Mouse (Mus musculus): ENCODE results near the gene Fbrs. TPM values are rescaled to one million over a fixed set of nuclear protein-coding genes. Genes with fewer than 3 reads are reported as not detected.
"Not testable (repeated sequence)": the region's sequence is repeated elsewhere in the genome, so short reads cannot be mapped to it uniquely, and the experiment has no call there.

Gene Fbrs
- total RNA-seq, 2 experiments from 2014 or later: 60.3 to 72.5 TPM

GRCm38 (mm10) chr7:127479318-127480225 is 573 bp downstream of the Fbrs start:
- peak in 1 of 2 experiments; percentile 12 for DNase-seq (ENCODE audit: low spot score in 2 of 2)
- Histone ChIP-seq H3K27ac (peak overlapping the region; percentile 99), H3K4me3 (peak overlapping the region; percentile 57)
- TF ChIP-seq CTCF (conservative IDR thresholded peaks at IDR 0.05): no peak

DNA sequence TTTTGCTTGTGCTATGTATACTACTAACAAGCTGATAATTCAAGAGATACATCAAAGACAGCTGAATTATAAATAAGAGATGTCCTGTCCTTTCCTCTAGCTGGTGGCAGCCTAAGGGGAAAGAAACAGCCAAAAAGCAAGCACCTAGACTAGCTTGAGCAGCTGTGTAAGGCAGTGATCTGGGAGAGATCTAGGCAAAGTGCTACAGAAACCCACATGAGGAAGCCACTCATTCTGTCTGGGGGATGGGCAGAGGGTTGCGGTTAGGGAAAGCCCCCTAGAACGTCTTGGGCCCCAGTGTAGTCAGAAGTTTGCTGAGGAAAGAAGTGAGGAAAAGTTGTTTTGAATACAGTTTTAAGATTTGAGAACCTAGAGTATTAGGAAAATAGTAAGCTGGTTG is 1.3 kb downstream of the Fbrs start:
- no peak for DNase-seq (ENCODE audit: low spot score in 2 of 2)
- H3K4me3 ChIP-seq: peak overlapping the region; percentile 57
- no peak for TF ChIP-seq CTCF (conservative IDR thresholded peaks at IDR 0.05)
- H3K27ac ChIP-seq: peak overlapping the region; percentile 99

GRCm38 (mm10) chr7:127485416-127485815 is 6.4 kb downstream of the Fbrs start:
- no peak for DNase-seq (ENCODE audit: low spot score in 2 of 2)
- no peak for TF ChIP-seq CTCF (conservative IDR thresholded peaks at IDR 0.05)
- Histone ChIP-seq H3K4me3 (no peak overlapping the region), H3K27ac (no peak overlapping the region)

- peak; percentile 50 for TF ChIP-seq CTCF (conservative IDR thresholded peaks at IDR 0.05)
- DNase-seq (ENCODE audit: low spot score in 2 of 2); H3K27ac ChIP-seq; H3K4me3 ChIP-seq: not testable (repeated sequence)
Observed at GRCm38 (mm10) chr7:127488364-127488763, 9.4 kb downstream of the Fbrs start.

DNA sequence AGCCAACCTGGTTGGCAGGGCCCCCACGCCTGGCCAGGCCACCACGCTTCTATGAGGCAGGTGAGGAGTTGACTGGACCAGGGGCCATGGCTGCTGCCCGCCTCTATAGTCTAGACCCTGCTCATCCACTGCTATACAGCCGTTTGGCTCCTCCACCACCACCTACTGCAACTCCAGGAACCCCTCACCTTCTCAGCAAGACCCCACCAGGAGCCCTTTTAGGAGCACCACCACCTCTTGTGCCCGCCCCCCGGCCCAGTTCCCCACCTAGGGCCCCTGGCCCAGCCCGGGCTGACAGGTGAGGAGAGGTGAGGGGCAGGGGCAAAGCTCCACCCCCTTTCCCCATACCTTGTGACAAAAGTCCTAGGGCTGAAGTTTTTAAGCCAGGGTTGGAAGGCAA is 11.0 kb downstream of the Fbrs start:
- H3K4me3 ChIP-seq: no peak overlapping the region
- DNase-seq (ENCODE audit: low spot score in 2 of 2): no peak
- H3K27ac ChIP-seq: no peak overlapping the region
- no peak for TF ChIP-seq CTCF (conservative IDR thresholded peaks at IDR 0.05)

- no peak overlapping the region for H3K27ac ChIP-seq
- DNase-seq (ENCODE audit: low spot score in 2 of 2): no peak
- no peak for TF ChIP-seq CTCF (conservative IDR thresholded peaks at IDR 0.05)
- no peak overlapping the region for H3K4me3 ChIP-seq
Observed at GRCm38 (mm10) chr7:127491846-127492245, 12.8 kb downstream of the Fbrs start.

DNA sequence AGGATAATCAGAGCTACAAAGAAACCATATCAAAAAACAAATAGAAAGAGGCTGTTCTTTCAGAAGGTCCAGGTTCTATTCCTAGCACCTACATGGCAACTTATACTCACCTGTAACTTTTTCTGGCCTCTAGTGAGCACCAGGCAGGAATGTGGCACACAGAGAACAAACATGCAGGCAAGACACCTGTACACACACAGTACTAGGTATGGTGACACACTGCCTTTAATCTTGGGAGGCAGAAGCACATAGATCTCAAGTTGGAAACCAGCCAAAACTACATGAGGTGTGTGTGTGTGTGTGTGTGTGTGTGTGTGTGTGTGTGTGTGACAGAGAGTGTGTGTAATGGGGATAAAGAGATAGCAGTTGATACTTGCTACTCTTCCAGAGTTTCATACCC is 15.6 kb downstream of the Fbrs start:
- no peak for TF ChIP-seq CTCF (conservative IDR thresholded peaks at IDR 0.05)
- no peak overlapping the region for H3K4me3 ChIP-seq
- no peak overlapping the region for H3K27ac ChIP-seq
- no peak for DNase-seq (ENCODE audit: low spot score in 2 of 2)

- TF ChIP-seq CTCF (conservative IDR thresholded peaks at IDR 0.05): no peak
- no peak for DNase-seq (ENCODE audit: low spot score in 2 of 2)
- H3K27ac ChIP-seq: no peak overlapping the region
- H3K4me3 ChIP-seq: no peak overlapping the region
Observed at GRCm38 (mm10) chr7:127497382-127497781, 18.4 kb downstream of the Fbrs start.

- Histone ChIP-seq H3K4me3 (no peak overlapping the region), H3K27ac (no peak overlapping the region)
- no peak for DNase-seq (ENCODE audit: low spot score in 2 of 2)
- TF ChIP-seq CTCF (conservative IDR thresholded peaks at IDR 0.05): peak; percentile 83
Observed at GRCm38 (mm10) chr7:127498407-127498806, 19.4 kb downstream of the Fbrs start.

GRCm38 (mm10) chr7:127508291-127508690 is 29.3 kb downstream of the Fbrs start:
- DNase-seq (ENCODE audit: low spot score in 2 of 2): no peak
- Histone ChIP-seq H3K27ac (no peak overlapping the region), H3K4me3 (no peak overlapping the region)
- TF ChIP-seq CTCF (conservative IDR thresholded peaks at IDR 0.05): no peak

DNA sequence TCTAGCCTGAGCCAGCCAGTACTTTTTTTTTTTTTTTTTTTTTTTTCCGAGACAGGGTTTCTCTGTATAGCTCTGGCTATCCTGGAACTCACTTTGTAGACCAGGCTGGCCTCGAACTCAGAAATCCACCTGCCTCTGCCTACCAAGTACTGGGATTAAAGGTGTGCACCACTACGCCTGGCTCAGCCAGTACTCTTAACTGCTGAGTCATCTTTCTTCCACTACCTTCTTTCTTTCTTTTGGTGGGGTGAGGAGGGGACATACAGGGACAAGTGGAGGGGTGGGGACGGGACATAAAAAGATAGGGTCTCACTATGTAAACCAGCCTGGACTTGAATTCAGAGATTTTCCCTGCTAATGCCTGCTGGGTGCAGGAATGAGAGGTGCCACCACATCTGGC is 30.8 kb downstream of the Fbrs start:
- DNase-seq (ENCODE audit: low spot score in 2 of 2); H3K4me3 ChIP-seq; H3K27ac ChIP-seq: not testable (repeated sequence)

GRCm38 (mm10) chr7:127511241-127511640 is 32.2 kb downstream of the Fbrs start:
- DNase-seq (ENCODE audit: low spot score in 2 of 2): no peak
- TF ChIP-seq CTCF (conservative IDR thresholded peaks at IDR 0.05): peak; percentile 63
- Histone ChIP-seq H3K27ac (peak overlapping the region; percentile 100), H3K4me3 (peak overlapping the region; percentile 57)

- H3K27ac ChIP-seq: peak within 1 kb of the TSS; percentile 100
- peak; percentile 94 to 97 for DNase-seq (ENCODE audit: low spot score in 2 of 2)
- no peak for TF ChIP-seq CTCF (conservative IDR thresholded peaks at IDR 0.05)
- H3K4me3 ChIP-seq: peak within 1 kb of the TSS; percentile 57
Observed at GRCm38 (mm10) chr7:127511808-127512230, 32.8 kb downstream of the Fbrs start, which contains the start of gene Srcap. TSS of gene Srcap (plus strand) at chr7:127511983.

Data from layer of hippocampus, adult 2 months (tissue).